Mouse (Mus musculus) MEL (cell line): ENCODE measurements around the gene Dclk1.

Experiments used
- CTCF ChIP-seq, 3 experiments: IDR thresholded peaks in 2 of 3; conservative IDR thresholded peaks in 1 of 3; 2 replicates each; pipeline ENCODE4 v1.5.1; 2011 to 2012; ENCODE audit warnings: low read length in 3 of 3, low read depth in 2 of 3, mild to moderate bottlenecking in 2 of 3, improper control_type of control experiment in 1 of 3, inconsistent platforms in 1 of 3, mixed read lengths in 1 of 3, moderate library complexity in 1 of 3; ENCODE audit not compliant: control insufficient read depth in 1 of 3, insufficient read depth in 1 of 3, poor library complexity in 1 of 3, severe bottlenecking in 1 of 3
- E2F4 ChIP-seq: IDR thresholded peaks from 2 replicates; pipeline ENCODE4 v1.6.1; 2011; ENCODE audit warnings: low read depth, low read length, improper control_type of control experiment, borderline replicate concordance
- MAFK ChIP-seq: IDR thresholded peaks from 2 replicates; pipeline ENCODE4 v1.6.1; 2011; ENCODE audit warnings: low read depth, mild to moderate bottlenecking, low read length, improper control_type of control experiment, borderline replicate concordance
- MAZ ChIP-seq: IDR thresholded peaks from 2 replicates; pipeline ENCODE4 v1.6.1; 2012; ENCODE audit warnings: low read depth, mild to moderate bottlenecking, inconsistent platforms, low read length, improper control_type of control experiment
- SIN3A ChIP-seq: IDR thresholded peaks from 2 replicates; pipeline ENCODE4 v1.6.1; 2012; ENCODE audit warnings: low read length, improper control_type of control experiment, inconsistent platforms
- TCF12 ChIP-seq: IDR thresholded peaks from 2 replicates; pipeline ENCODE4 v1.6.1; 2014; ENCODE audit warnings: low read depth, mild to moderate bottlenecking, inconsistent platforms, low read length, improper control_type of control experiment, moderate library complexity
- USF1 ChIP-seq: IDR thresholded peaks from 2 replicates; pipeline ENCODE4 v1.6.1; 2014; ENCODE audit warnings: low read depth, mild to moderate bottlenecking, inconsistent platforms, low read length, improper control_type of control experiment, moderate library complexity

DNA sequence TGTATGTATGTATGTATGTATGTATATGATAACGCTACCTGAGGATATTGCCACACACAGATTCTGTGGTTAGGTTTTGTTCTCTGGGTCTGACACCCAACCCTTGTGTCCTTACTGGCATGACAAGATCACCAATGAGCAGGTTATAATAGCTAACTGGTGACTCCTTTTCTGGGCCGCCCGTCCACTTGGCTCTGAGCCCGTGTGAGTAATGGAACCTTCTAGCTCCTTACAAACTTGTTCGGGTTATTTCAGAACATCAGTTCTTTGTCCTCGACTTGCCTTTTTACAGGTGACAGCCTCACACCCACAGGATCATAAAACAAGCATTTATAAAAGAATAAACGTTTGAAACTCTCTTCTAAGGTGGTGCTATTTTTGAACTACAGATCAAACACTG is 127.0 kb downstream of the Dclk1 start:
- TF ChIP-seq SIN3A (no peak), MAFK (no peak), CTCF (IDR thresholded peaks at IDR 0.05 in 2 of 3, conservative IDR thresholded peaks at IDR 0.05 in 1 of 3; ENCODE audit: control insufficient read depth in 1 of 3, insufficient read depth in 1 of 3, low read depth in 2 of 3, low read length in 3 of 3, poor library complexity in 1 of 3, severe bottlenecking in 1 of 3) (no peak), TCF12 (no peak), E2F4 (no peak), MAZ (no peak), USF1 (no peak)
